ENCODE assay signal across 8 mouse cellular contexts in genomic region chr6:52064176-52065015, GRCm38 (mm10). TPM values are rescaled to one million over a fixed set of nuclear protein-coding genes. Genes with fewer than 3 reads are reported as not detected.
DNase-seq lines count a peak whose midpoint lies in the region; ATAC-seq and TF ChIP-seq lines count a peak whose summit lies in the region.

No protein-coding gene starts in this region.

- no peak overlapping the region for H3K4me3 ChIP-seq in kidney, embryonic 16.5 days (ENCODE audit: low read length)
- H3K4me3 ChIP-seq in lung, adult 2 months (replicated peaks; ENCODE audit: extremely low read depth, low read depth, low read length) = no peak overlapping the region

- no peaks in the 10 kb centered on the region for H3K36me3 ChIP-seq in kidney, embryonic 16.5 days (ENCODE audit: insufficient read depth, low read length)

- H3K4me1 ChIP-seq in kidney, embryonic 16.5 days (ENCODE audit: insufficient read depth, low read length) = peaks cover 7% of the 10 kb centered on the region; the same call in 1 of the 2 replicates
- H3K4me1 ChIP-seq in lung, adult 2 months (ENCODE audit: control insufficient read depth, insufficient read depth, low read length) = no peaks in the 10 kb centered on the region

- ATAC-seq in kidney, embryonic 16.5 days (ENCODE audit: low FRiP score, low TSS enrichment) = peak; percentile 61; the same call in 1 of the 2 replicates

- no peak for TF ChIP-seq CTCF in lung, adult 2 months (IDR thresholded peaks at IDR 0.05; ENCODE audit: insufficient read depth, low read length)

- TF ChIP-seq POLR2A in lung, adult 2 months (IDR thresholded peaks at IDR 0.05; ENCODE audit: borderline replicate concordance, extremely low read depth, low read depth, low read length) = no peak

- peak; percentile 62 for DNase-seq in adrenal gland, postnatal 10 days
- no peak for DNase-seq in adrenal gland, postnatal 25 days
- DNase-seq in A20 (ENCODE audit: low read depth, low spot score) = peak; percentile 79
- DNase-seq in frontal cortex, postnatal 10 days (ENCODE audit: low spot score in 2 of 2) = peak; percentile 26 to 34
- DNase-seq in lung, adult 2 months = peak; percentile 12
- DNase-seq in right cerebral cortex, postnatal 10 days (ENCODE audit: low spot score in 2 of 2) = peak; percentile 65 to 75
- no peak for DNase-seq in thymus, postnatal 25 days

- no peak overlapping the region for H3K9ac ChIP-seq in kidney, embryonic 16.5 days (replicated peaks; ENCODE audit: low read length)

- no peak overlapping the region for H3K4me2 ChIP-seq in kidney, embryonic 16.5 days (replicated peaks; ENCODE audit: low read depth, low read length)

- H3K9me3 ChIP-seq in kidney, embryonic 16.5 days (ENCODE audit: low read length) = no peaks in the 10 kb centered on the region

- no peaks in the 10 kb centered on the region for H3K27me3 ChIP-seq in kidney, embryonic 16.5 days (ENCODE audit: insufficient read depth, low read length)

- WGBS in kidney, embryonic 16.5 days = 54% methylated on average over 13 of the region's 13 CpGs
- WGBS in lung, adult 2 months = 62% methylated on average over 13 of the region's 13 CpGs

- H3K27ac ChIP-seq in kidney, embryonic 16.5 days (ENCODE audit: low read length) = peak overlapping the region; percentile 13; the same call in 1 of the 2 replicates

RNA-seq across cellular contexts. Expression of gene Skap2, which starts 52.0 kb away (rescaled TPM):
- 10 to 100 TPM; 40.5 to 46.5 TPM for total RNA-seq in adrenal gland, postnatal 10 days (2021)
- 40.9 and 48.2 TPM in 2 replicates for total RNA-seq in adrenal gland, postnatal 25 days (2021)
- polyA plus RNA-seq in kidney, embryonic 16.5 days (2015; fragmentation: Nextera tagmentation; extraction: Ambion mirVana) = 35.4 and 36.8 TPM in 2 replicates
- polyA plus RNA-seq in lung, adult 2 months (2012; rRNA removed) = 13.7 and 25.4 TPM in 2 replicates

Comparison
In these comparisons a context has a peak if more than half of its experiments do, and no peak if none do; other contexts are left out.
1. DNase-seq: peak in adrenal gland, postnatal 10 days (single experiment), A20 (single experiment), frontal cortex, postnatal 10 days (2 of 2), lung, adult 2 months (single experiment) and right cerebral cortex, postnatal 10 days (2 of 2); none in adrenal gland, postnatal 25 days (single experiment) and thymus, postnatal 25 days (single experiment).